Mouse (Mus musculus) forebrain, embryonic 16.5 days (tissue): ENCODE data around the gene Hfe. TPM values are rescaled to one million over a fixed set of nuclear protein-coding genes. Genes with fewer than 3 reads are reported as not detected.

Source experiments
- ATAC-seq: fragments of 200-750 bp; cut with Nextera tagmentation; 2 replicates; pipeline ENCODE4 v1.8.0; 2017; ENCODE audit warnings: mild to moderate bottlenecking, moderate library complexity
- H3K27ac ChIP-seq: fragments of 300-500 bp; sonication (generic); 2 replicates; pipeline ENCODE4 v1.5.1; 2014; ENCODE audit warnings: low read length, control low read depth
- H3K27me3 ChIP-seq: fragments of 300-500 bp; sonication (generic); replicated peaks from 2 replicates; pipeline ENCODE4 v1.6.1; 2014; ENCODE audit warnings: low read length; ENCODE audit not compliant: control insufficient read depth, insufficient read depth
- H3K36me3 ChIP-seq: fragments of 300-500 bp; sonication (generic); 2 replicates; pipeline ENCODE4 v1.6.1; 2014; ENCODE audit not compliant: control insufficient read depth, insufficient read depth
- H3K4me1 ChIP-seq: fragments of 300-500 bp; sonication (generic); replicated peaks from 2 replicates; pipeline ENCODE4 v1.6.1; 2014; ENCODE audit warnings: low read length; ENCODE audit not compliant: control insufficient read depth, insufficient read depth
- H3K4me2 ChIP-seq: fragments of 300-500 bp; sonication (generic); 2 replicates; pipeline ENCODE4 v1.6.1; 2014; ENCODE audit warnings: mild to moderate bottlenecking, low read length, control low read depth
- H3K4me3 ChIP-seq: fragments of 300-500 bp; sonication (generic); replicated peaks from 2 replicates; pipeline ENCODE4 v1.5.1; 2014; ENCODE audit warnings: mild to moderate bottlenecking, low read length, control low read depth
- H3K9ac ChIP-seq: fragments of 300-500 bp; sonication (generic); replicated peaks from 2 replicates; pipeline ENCODE4 v1.6.1; 2014; ENCODE audit warnings: low read depth, low read length, control low read depth
- H3K9me3 ChIP-seq: fragments of 300-500 bp; sonication (generic); 2 replicates; pipeline ENCODE4 v1.6.1; 2016; ENCODE audit warnings: low read length; ENCODE audit not compliant: control insufficient read depth
- WGBS: fragments of 180-500 bp; shearing (Covaris S2); extraction: QIAGEN DNeasy Blood & Tissue Kit; methylation state at CpG from one replicate; pipeline ENCODE4 v1.1.7; 2014; 5-methylcytosine and 5-hydroxymethylcytosine counted together
- polyA plus RNA-seq: library from polyadenylated mRNA; unstranded; fragments of >200 nt; fragmentation: Nextera tagmentation; extraction: Ambion mirVana; gene quantifications from 2 replicates; pipeline ENCODE4 v1.2.1, GENCODE M21; 2015

Gene Hfe
- 2.1 and 3.3 TPM in 2 replicates for polyA plus RNA-seq

- H3K27ac ChIP-seq: no peak within 1 kb of the TSS
- WGBS: 5% methylated on average over 17 of the region's 17 CpGs
- peak within 1 kb of the TSS; percentile 43 for H3K9ac ChIP-seq
- 0 out of 2 replicates have a peak, but pooled peaks have one; percentile 40 for ATAC-seq
- H3K36me3 ChIP-seq: no peaks in the 10 kb centered on the region
- peaks cover 12% of the 10 kb centered on the region for H3K4me1 ChIP-seq
- H3K9me3 ChIP-seq: no peaks in the 10 kb centered on the region
- H3K4me2 ChIP-seq: peak within 1 kb of the TSS; percentile 56
- no peaks in the 10 kb centered on the region; the same call in 1 of the 2 replicates for H3K27me3 ChIP-seq
- peak within 1 kb of the TSS; percentile 35 for H3K4me3 ChIP-seq
Measured at GRCm38 (mm10) chr13:23710374-23711089, at the start of gene Hfe. Gene Hfe (minus strand): TSS chr13:23710854.

GRCm38 (mm10) chr13:23759916-23760239 is 49.2 kb upstream of the Hfe start:
- ATAC-seq: no peak
- Histone ChIP-seq H3K27ac (no peak overlapping the region; the same call in 1 of the 2 replicates), H3K4me1 (peaks cover 30% of the 10 kb centered on the region), H3K36me3 (no peaks in the 10 kb centered on the region), H3K9ac (no peak overlapping the region), H3K4me3 (no peak overlapping the region; the same call in 1 of the 2 replicates), H3K9me3 (no peaks in the 10 kb centered on the region), H3K4me2 (peak overlapping the region; percentile 94), H3K27me3 (no peaks in the 10 kb centered on the region)
- 76% methylated on average over 1 of the region's 1 CpGs for WGBS

- WGBS: 68% methylated on average over 3 of the region's 3 CpGs
- Histone ChIP-seq H3K27ac (no peak overlapping the region), H3K9ac (no peak overlapping the region), H3K9me3 (no peaks in the 10 kb centered on the region), H3K4me3 (no peak overlapping the region), H3K4me2 (no peak overlapping the region), H3K4me1 (peaks cover 28% of the 10 kb centered on the region), H3K36me3 (no peaks in the 10 kb centered on the region), H3K27me3 (no peaks in the 10 kb centered on the region)
- no peak for ATAC-seq
Measured at GRCm38 (mm10) chr13:23759251-23759771, 48.7 kb upstream of the Hfe start.

- WGBS: 40% methylated on average over 3 of the region's 3 CpGs
- H3K4me2 ChIP-seq: no peak overlapping the region
- ATAC-seq: no peak
- H3K27me3 ChIP-seq: no peaks in the 10 kb centered on the region
- H3K4me3 ChIP-seq: no peak overlapping the region
- H3K9ac ChIP-seq: no peak overlapping the region
- H3K9me3 ChIP-seq: no peaks in the 10 kb centered on the region
- no peak overlapping the region for H3K27ac ChIP-seq
- peaks cover 19% of the 10 kb centered on the region for H3K4me1 ChIP-seq
- no peaks in the 10 kb centered on the region for H3K36me3 ChIP-seq
Measured at GRCm38 (mm10) chr13:23757921-23758320, 47.3 kb upstream of the Hfe start.

GRCm38 (mm10) chr13:23757211-23757773 is 46.6 kb upstream of the Hfe start:
- ATAC-seq: no peak; the same call in 1 of the 2 replicates
- peak overlapping the region; percentile 53 for H3K9ac ChIP-seq

GRCm38 (mm10) chr13:23756790-23757189 is 46.1 kb upstream of the Hfe start, which contains the start of gene Hist1h4b:
Gene Hist1h4b (plus strand): TSS chr13:23757013.
- Histone ChIP-seq H3K4me3 (peak within 1 kb of the TSS; percentile 40), H3K9me3 (no peaks in the 10 kb centered on the region), H3K4me1 (peaks cover 20% of the 10 kb centered on the region), H3K9ac (peak within 1 kb of the TSS; percentile 53), H3K4me2 (peak within 1 kb of the TSS; percentile 72), H3K36me3 (no peaks in the 10 kb centered on the region), H3K27ac (peak within 1 kb of the TSS; percentile 77), H3K27me3 (no peaks in the 10 kb centered on the region)
- WGBS: 0% methylated on average over 14 of the region's 22 CpGs
- peak; percentile 75 for ATAC-seq

More at GRCm38 (mm10) chr13:23757211-23757773, 46.6 kb upstream of the Hfe start:
- WGBS: 2% methylated on average over 16 of the region's 23 CpGs
- Histone ChIP-seq H3K27ac (peak overlapping the region; percentile 77), H3K4me3 (peak overlapping the region; percentile 40), H3K27me3 (no peaks in the 10 kb centered on the region), H3K36me3 (no peaks in the 10 kb centered on the region), H3K4me1 (peaks cover 21% of the 10 kb centered on the region), H3K4me2 (peak overlapping the region; percentile 72), H3K9me3 (no peaks in the 10 kb centered on the region)

- ATAC-seq: no peak
- no peaks in the 10 kb centered on the region for H3K27me3 ChIP-seq
- H3K9me3 ChIP-seq: no peaks in the 10 kb centered on the region
- H3K4me3 ChIP-seq: no peak overlapping the region
- no peak overlapping the region for H3K4me2 ChIP-seq
- H3K27ac ChIP-seq: no peak overlapping the region
- peaks cover 10% of the 10 kb centered on the region for H3K4me1 ChIP-seq
- no peaks in the 10 kb centered on the region for H3K36me3 ChIP-seq
- no peak overlapping the region for H3K9ac ChIP-seq
Measured at GRCm38 (mm10) chr13:23755000-23755399, 44.3 kb upstream of the Hfe start.

GRCm38 (mm10) chr13:23753314-23754078 is 42.8 kb upstream of the Hfe start:
- ATAC-seq: no peak
- H3K4me2 ChIP-seq: no peak overlapping the region
- H3K9me3 ChIP-seq: no peaks in the 10 kb centered on the region
- H3K4me1 ChIP-seq: peaks cover 9% of the 10 kb centered on the region
- 49% methylated on average over 4 of the region's 4 CpGs for WGBS
- no peaks in the 10 kb centered on the region for H3K27me3 ChIP-seq
- H3K36me3 ChIP-seq: no peaks in the 10 kb centered on the region
- H3K4me3 ChIP-seq: no peak overlapping the region
- no peak overlapping the region for H3K9ac ChIP-seq
- H3K27ac ChIP-seq: no peak overlapping the region

- 4% methylated on average over 6 of the region's 6 CpGs for WGBS
- H3K9ac ChIP-seq: 0 out of 2 replicates have a peak overlapping the region, but pooled peaks have one; percentile 9
- H3K27me3 ChIP-seq: no peaks in the 10 kb centered on the region
- ATAC-seq: no peak
- peak overlapping the region; percentile 44 for H3K4me2 ChIP-seq
- no peaks in the 10 kb centered on the region for H3K36me3 ChIP-seq
- peak overlapping the region; percentile 29 for H3K4me3 ChIP-seq
- no peak overlapping the region for H3K27ac ChIP-seq
- H3K9me3 ChIP-seq: no peaks in the 10 kb centered on the region
- H3K4me1 ChIP-seq: peaks cover 14% of the 10 kb centered on the region
Measured at GRCm38 (mm10) chr13:23752742-23753172, 42.1 kb upstream of the Hfe start.
